Mouse (Mus musculus): ENCODE data around the gene Sp1. TPM values are rescaled to one million over a fixed set of nuclear protein-coding genes. Genes with fewer than 3 reads are reported as not detected.

Gene Sp1
- polyA plus RNA-seq, 1 experiment from 2014 or later, result 7.4 TPM

DNA sequence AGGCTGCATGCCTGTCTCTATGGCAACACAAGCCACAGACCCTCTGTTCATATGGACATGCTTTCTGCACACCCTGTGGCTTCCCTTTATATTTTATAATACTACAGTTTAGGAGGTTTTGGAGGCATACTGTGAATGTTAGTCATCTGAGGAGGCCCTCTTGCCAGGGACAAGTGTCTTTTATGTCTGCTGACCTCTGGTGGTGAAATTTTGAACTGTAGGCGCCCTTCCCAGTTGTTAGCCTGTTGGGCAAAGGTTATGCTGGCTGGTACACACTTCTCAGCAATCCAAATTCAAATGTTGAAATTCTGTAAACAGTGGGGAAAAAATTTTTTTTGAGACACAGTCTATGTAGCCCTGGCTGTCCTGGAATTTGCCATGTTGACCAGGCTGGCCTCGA is 36.5 kb downstream of the Sp1 start:
- no peak for ATAC-seq (ENCODE audit: low FRiP score, low TSS enrichment)
- 47% methylated on average over 2 of the region's 2 CpGs for WGBS
- Histone ChIP-seq H3K9me3 (ENCODE audit: control insufficient read depth, low read length) (no peaks in the 10 kb centered on the region), H3K4me1 (ENCODE audit: control insufficient read depth, insufficient read depth, low read length) (no peaks in the 10 kb centered on the region), H3K36me3 (ENCODE audit: control insufficient read depth, insufficient read depth, low read length) (0 out of 2 replicates have a peak, but pooled peaks cover 8% of the 10 kb centered on the region), H3K27ac (replicated peaks; ENCODE audit: low read depth, low read length) (no peak overlapping the region), H3K9ac (replicated peaks; ENCODE audit: low read length) (no peak overlapping the region), H3K27me3 (ENCODE audit: control insufficient read depth, insufficient read depth, low read length) (no peaks in the 10 kb centered on the region), H3K4me3 (replicated peaks; ENCODE audit: low read depth, low read length) (no peak overlapping the region), H3K4me2 (ENCODE audit: low read length) (no peak overlapping the region)
- peak; percentile 90 for DNase-seq

- no peaks in the 10 kb centered on the region for H3K4me1 ChIP-seq (ENCODE audit: control insufficient read depth, insufficient read depth, low read length)
- no peak within 1 kb of the TSS for H3K4me2 ChIP-seq (ENCODE audit: low read length)
- H3K27ac ChIP-seq (replicated peaks; ENCODE audit: low read depth, low read length), result no peak within 1 kb of the TSS
- H3K9ac ChIP-seq (replicated peaks; ENCODE audit: low read length), result no peak within 1 kb of the TSS
- 65% methylated on average over 8 of the region's 8 CpGs for WGBS
- no peaks in the 10 kb centered on the region for H3K27me3 ChIP-seq (ENCODE audit: control insufficient read depth, insufficient read depth, low read length)
- H3K9me3 ChIP-seq (ENCODE audit: control insufficient read depth, low read length), result no peaks in the 10 kb centered on the region
- DNase-seq, result no peak
- H3K4me3 ChIP-seq (replicated peaks; ENCODE audit: low read depth, low read length), result no peak within 1 kb of the TSS
- no peaks in the 10 kb centered on the region for H3K36me3 ChIP-seq (ENCODE audit: control insufficient read depth, insufficient read depth, low read length)
- ATAC-seq (ENCODE audit: low FRiP score, low TSS enrichment), result no peak
Measured at GRCm38 (mm10) chr15:102445146-102445545, 39.2 kb downstream of the Sp1 start, which contains the start of gene Amhr2. Amhr2 (plus strand) TSS chr15:102445367.

- Histone ChIP-seq H3K9ac (replicated peaks; ENCODE audit: low read length) (no peak overlapping the region), H3K36me3 (ENCODE audit: control insufficient read depth, insufficient read depth, low read length) (no peaks in the 10 kb centered on the region), H3K27me3 (ENCODE audit: control insufficient read depth, insufficient read depth, low read length) (no peaks in the 10 kb centered on the region), H3K4me2 (ENCODE audit: low read length) (no peak overlapping the region), H3K4me1 (ENCODE audit: control insufficient read depth, insufficient read depth, low read length) (no peaks in the 10 kb centered on the region), H3K4me3 (replicated peaks; ENCODE audit: low read depth, low read length) (no peak overlapping the region), H3K27ac (replicated peaks; ENCODE audit: low read depth, low read length) (no peak overlapping the region), H3K9me3 (ENCODE audit: control insufficient read depth, low read length) (no peaks in the 10 kb centered on the region)
- ATAC-seq (ENCODE audit: low FRiP score, low TSS enrichment), result no peak
- no peak for DNase-seq
- WGBS, result 64% methylated on average over 5 of the region's 6 CpGs
Measured at GRCm38 (mm10) chr15:102446448-102446847, 40.5 kb downstream of the Sp1 start.

DNA sequence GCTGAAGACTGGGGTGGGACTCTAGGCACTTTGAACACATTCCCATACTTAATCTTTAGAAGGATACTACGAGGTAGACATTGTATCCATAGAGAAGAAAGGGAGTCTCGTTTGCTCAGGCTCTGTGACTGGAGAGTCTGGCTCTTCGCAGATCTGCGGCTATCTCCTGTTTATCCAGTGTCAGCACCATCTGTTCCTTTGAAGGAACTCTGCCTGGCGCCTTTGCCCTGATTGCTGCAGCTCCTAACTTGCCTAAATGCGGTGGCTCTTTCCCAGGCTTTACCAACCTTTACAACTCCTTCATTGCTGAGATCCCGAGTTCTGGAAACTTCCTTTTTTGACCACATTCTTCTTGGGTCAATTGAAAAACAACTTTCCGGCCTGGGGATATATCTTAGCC is 43.4 kb downstream of the Sp1 start:
- Histone ChIP-seq H3K27ac (replicated peaks; ENCODE audit: low read depth, low read length) (no peak overlapping the region), H3K36me3 (ENCODE audit: control insufficient read depth, insufficient read depth, low read length) (no peaks in the 10 kb centered on the region), H3K4me1 (ENCODE audit: control insufficient read depth, insufficient read depth, low read length) (no peaks in the 10 kb centered on the region), H3K9me3 (ENCODE audit: control insufficient read depth, low read length) (no peaks in the 10 kb centered on the region), H3K4me3 (replicated peaks; ENCODE audit: low read depth, low read length) (no peak overlapping the region), H3K27me3 (ENCODE audit: control insufficient read depth, insufficient read depth, low read length) (no peaks in the 10 kb centered on the region), H3K4me2 (ENCODE audit: low read length) (no peak overlapping the region), H3K9ac (replicated peaks; ENCODE audit: low read length) (no peak overlapping the region)
- ATAC-seq (ENCODE audit: low FRiP score, low TSS enrichment), result no peak
- 79% methylated on average over 8 of the region's 8 CpGs for WGBS
- DNase-seq, result no peak

DNA sequence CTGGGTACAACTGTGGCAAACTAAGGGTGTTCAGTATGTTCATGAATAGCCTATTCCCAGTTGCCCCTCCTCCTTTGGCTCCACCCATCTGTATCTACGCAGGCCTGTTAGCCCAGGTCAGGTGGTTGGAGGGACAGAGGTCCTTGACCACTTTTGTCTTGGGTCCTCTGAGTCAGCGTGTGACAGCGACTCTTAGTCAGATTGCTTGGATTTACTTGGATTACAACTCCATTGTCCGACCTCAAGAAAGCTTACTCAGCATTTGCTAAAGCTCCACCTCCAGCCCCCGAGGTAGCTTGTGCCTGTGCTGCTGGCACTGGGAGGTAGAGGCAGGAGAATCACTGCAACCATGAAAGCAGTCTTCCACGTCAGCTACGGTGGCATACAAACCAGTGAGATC is 45.0 kb downstream of the Sp1 start:
- 23% methylated on average over 7 of the region's 7 CpGs for WGBS
- no peak for ATAC-seq (ENCODE audit: low FRiP score, low TSS enrichment)
- Histone ChIP-seq H3K27ac (replicated peaks; ENCODE audit: low read depth, low read length) (no peak overlapping the region), H3K4me1 (ENCODE audit: control insufficient read depth, insufficient read depth, low read length) (no peaks in the 10 kb centered on the region), H3K4me3 (replicated peaks; ENCODE audit: low read depth, low read length) (no peak overlapping the region), H3K4me2 (ENCODE audit: low read length) (no peak overlapping the region), H3K9me3 (ENCODE audit: control insufficient read depth, low read length) (no peaks in the 10 kb centered on the region), H3K36me3 (ENCODE audit: control insufficient read depth, insufficient read depth, low read length) (no peaks in the 10 kb centered on the region), H3K27me3 (ENCODE audit: control insufficient read depth, insufficient read depth, low read length) (no peaks in the 10 kb centered on the region), H3K9ac (replicated peaks; ENCODE audit: low read length) (no peak overlapping the region)
- DNase-seq, result no peak

DNA sequence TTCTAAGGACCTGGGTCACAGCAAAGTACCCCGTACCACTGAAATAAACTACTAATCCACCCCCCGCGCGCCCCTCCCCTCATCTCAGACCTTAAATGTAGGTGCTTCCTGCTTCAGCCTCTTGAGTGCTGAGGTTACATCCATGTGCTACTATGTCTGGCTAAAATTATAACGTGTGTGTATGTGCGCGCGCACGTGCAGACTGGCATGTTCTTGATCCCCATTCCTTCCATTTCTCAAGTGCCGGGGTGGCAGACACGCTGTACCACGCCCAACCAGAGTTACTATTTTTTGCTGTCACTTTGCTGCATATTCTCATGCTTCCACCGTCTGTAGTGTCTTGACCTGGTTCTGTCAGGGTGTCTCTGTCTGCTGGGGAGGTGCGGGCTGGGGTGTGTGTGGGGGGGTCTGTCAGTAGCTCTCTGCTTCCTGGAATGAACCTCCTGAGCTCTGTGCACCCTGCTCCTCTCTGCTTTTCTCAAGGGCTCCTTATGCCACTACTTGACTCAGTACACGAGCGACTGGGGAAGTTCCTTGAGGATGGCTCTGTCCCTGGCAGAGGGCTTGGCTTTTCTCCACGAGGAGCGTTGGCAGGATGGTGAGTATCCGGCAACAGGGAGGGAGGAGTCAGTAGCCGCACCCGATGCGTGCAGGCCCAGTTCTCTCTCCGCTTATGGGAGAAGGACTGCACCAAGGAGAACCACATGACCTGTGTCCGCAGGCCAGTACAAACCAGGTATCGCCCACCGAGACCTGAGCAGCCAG is 45.9 kb downstream of the Sp1 start:
- whole genome bisulfite sequencing, result 86% methylated on average over 26 of the region's 26 CpGs
- H3K27me3 ChIP-seq (ENCODE audit: control insufficient read depth, insufficient read depth, low read length), result no peaks in the 10 kb centered on the region
- H3K4me3 ChIP-seq (replicated peaks; ENCODE audit: low read depth, low read length), result no peak overlapping the region
- ATAC-seq (ENCODE audit: low FRiP score, low TSS enrichment), result no peak
- no peaks in the 10 kb centered on the region for H3K9me3 ChIP-seq (ENCODE audit: control insufficient read depth, low read length)
- no peak for DNase-seq
- H3K27ac ChIP-seq (replicated peaks; ENCODE audit: low read depth, low read length), result no peak overlapping the region
- no peak overlapping the region for H3K4me2 ChIP-seq (ENCODE audit: low read length)
- H3K4me1 ChIP-seq (ENCODE audit: control insufficient read depth, insufficient read depth, low read length), result no peaks in the 10 kb centered on the region
- H3K36me3 ChIP-seq (ENCODE audit: control insufficient read depth, insufficient read depth, low read length), result no peaks in the 10 kb centered on the region
- no peak overlapping the region for H3K9ac ChIP-seq (replicated peaks; ENCODE audit: low read length)

DNA sequence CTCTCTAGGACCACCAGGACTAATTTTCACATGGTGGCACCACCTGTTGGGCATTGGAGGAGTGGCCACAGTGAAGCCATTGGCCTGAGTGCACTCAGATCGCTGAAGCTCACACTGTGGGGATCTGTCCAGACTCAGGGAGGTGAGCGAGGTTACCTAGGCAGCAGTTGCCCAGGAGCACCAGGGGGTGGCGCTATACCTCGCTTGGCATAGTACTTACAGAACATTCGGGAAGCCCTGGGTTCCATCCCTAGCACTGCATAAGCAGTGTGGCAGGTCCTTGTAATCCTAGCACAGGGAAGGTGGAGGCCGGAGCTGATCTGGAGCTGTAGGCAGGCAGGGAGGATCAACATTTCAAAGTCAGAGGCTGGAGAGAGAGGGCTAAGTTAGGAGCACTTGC is 50.0 kb downstream of the Sp1 start:
- H3K9me3 ChIP-seq (ENCODE audit: control insufficient read depth, low read length), result no peaks in the 10 kb centered on the region
- no peak overlapping the region for H3K27ac ChIP-seq (replicated peaks; ENCODE audit: low read depth, low read length)
- no peak overlapping the region for H3K4me3 ChIP-seq (replicated peaks; ENCODE audit: low read depth, low read length)
- no peak for ATAC-seq (ENCODE audit: low FRiP score, low TSS enrichment)
- no peak for DNase-seq
- H3K36me3 ChIP-seq (ENCODE audit: control insufficient read depth, insufficient read depth, low read length), result no peaks in the 10 kb centered on the region
- H3K4me1 ChIP-seq (ENCODE audit: control insufficient read depth, insufficient read depth, low read length), result peaks cover 8% of the 10 kb centered on the region
- no peak overlapping the region for H3K9ac ChIP-seq (replicated peaks; ENCODE audit: low read length)
- WGBS, result 39% methylated on average over 6 of the region's 6 CpGs
- H3K4me2 ChIP-seq (ENCODE audit: low read length), result no peak overlapping the region
- H3K27me3 ChIP-seq (ENCODE audit: control insufficient read depth, insufficient read depth, low read length), result no peaks in the 10 kb centered on the region

- Histone ChIP-seq H3K36me3 (ENCODE audit: control insufficient read depth, insufficient read depth, low read length) (0 out of 2 replicates have a peak, but pooled peaks cover 6% of the 10 kb centered on the region), H3K9ac (replicated peaks; ENCODE audit: low read length) (peak overlapping the region; percentile 47; the same call in 1 of the 2 replicates), H3K4me3 (replicated peaks; ENCODE audit: low read depth, low read length) (peak overlapping the region; percentile 45), H3K4me2 (ENCODE audit: low read length) (peak overlapping the region; percentile 63), H3K27ac (replicated peaks; ENCODE audit: low read depth, low read length) (peak overlapping the region; percentile 46; the same call in 1 of the 2 replicates), H3K4me1 (ENCODE audit: control insufficient read depth, insufficient read depth, low read length) (peaks cover 8% of the 10 kb centered on the region), H3K27me3 (ENCODE audit: control insufficient read depth, insufficient read depth, low read length) (no peaks in the 10 kb centered on the region), H3K9me3 (ENCODE audit: control insufficient read depth, low read length) (no peaks in the 10 kb centered on the region)
- DNase-seq (no peak), ATAC-seq (ENCODE audit: low FRiP score, low TSS enrichment) (no peak)
- 82% methylated on average over 5 of the region's 5 CpGs for WGBS
Measured at GRCm38 (mm10) chr15:102458050-102458736, 52.2 kb downstream of the Sp1 start.
